Mouse (Mus musculus): Measurements from ENCODE around the gene Gjc2. TPM values are rescaled to one million over a fixed set of nuclear protein-coding genes. Genes with fewer than 3 reads are reported as not detected.

Gene Gjc2
- total and polyA plus RNA-seq, 3 experiments: not detected

DNA sequence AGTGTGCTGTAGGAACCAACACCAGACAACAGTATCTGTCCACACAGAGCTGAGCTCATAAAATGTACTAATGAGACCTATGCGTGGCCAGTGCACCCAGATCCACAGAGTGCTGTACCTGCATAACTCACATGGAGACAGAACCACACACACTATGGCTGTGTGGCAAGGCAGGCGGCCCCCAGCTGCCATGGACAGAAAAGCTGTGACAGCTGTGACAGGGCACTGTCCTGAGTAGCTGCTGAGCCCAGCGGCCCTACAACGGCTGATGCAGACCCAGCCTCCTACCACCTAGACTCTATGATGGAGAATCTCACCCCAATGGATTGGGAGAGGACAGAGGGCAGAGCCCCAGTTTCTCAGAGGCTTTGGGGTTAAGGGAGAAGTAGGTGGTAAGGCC, 23.5 kb downstream of the Gjc2 start:
- Histone ChIP-seq H3K36me3 (replicated peaks) (peaks cover 73% of the 10 kb centered on the region), H3K4me3 (ENCODE audit: low read depth, low read length) (no peak overlapping the region)

DNA sequence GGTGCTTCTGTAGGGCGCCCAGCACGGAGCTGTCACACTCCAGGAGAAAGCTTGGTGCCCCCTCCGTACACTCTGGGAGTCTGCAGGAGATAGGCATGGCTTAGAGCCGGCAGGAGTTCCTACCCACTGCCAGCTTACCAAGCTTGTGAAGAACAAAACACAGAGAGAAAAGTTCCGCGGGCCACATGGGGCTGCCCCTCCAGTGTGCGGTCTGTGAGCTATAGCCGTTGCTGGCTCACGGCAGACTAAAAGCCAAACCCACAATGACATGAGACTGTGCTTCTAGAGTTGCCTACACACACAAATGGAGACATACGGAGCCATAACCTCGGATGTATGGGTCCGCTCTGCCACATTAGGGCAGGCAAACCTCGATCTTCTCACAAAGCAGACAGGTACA, 23.9 kb downstream of the Gjc2 start:
- H3K36me3 ChIP-seq (replicated peaks): peaks cover 74% of the 10 kb centered on the region
- TF ChIP-seq GATA2 (IDR thresholded peaks at IDR 0.05; ENCODE audit: borderline replicate concordance, low read depth, low read length) (no peak), CTCF (IDR thresholded peaks at IDR 0.05; ENCODE audit: low read depth, low read length) (no peak), POLR2AphosphoS5 (IDR thresholded peaks at IDR 0.05; ENCODE audit: insufficient replicate concordance, low read depth, low read length) (no peak), GATA1 (IDR thresholded peaks at IDR 0.05; ENCODE audit: borderline replicate concordance, low read length) (no peak), TAL1 (conservative IDR thresholded peaks at IDR 0.05; ENCODE audit: low read depth, low read length) (no peak)
- no peaks in the 10 kb centered on the region for H3K27me3 ChIP-seq (ENCODE audit: insufficient read depth, low read length)
- no peak for DNase-seq (ENCODE audit: low spot score)
- ATAC-seq (ENCODE audit: extremely low read depth, insufficient number of reproducible peaks, low FRiP score, poor library complexity, severe bottlenecking): no peak
- no peaks in the 10 kb centered on the region for H3K9me3 ChIP-seq (replicated peaks)
- peaks cover 31% of the 10 kb centered on the region for H3K4me1 ChIP-seq (ENCODE audit: insufficient read depth, low read depth, low read length)
- H3K4me3 ChIP-seq (ENCODE audit: low read depth, low read length): no peak overlapping the region

More for the DNA sequence above, 23.5 kb downstream of the Gjc2 start:
- H3K9me3 ChIP-seq (replicated peaks): no peaks in the 10 kb centered on the region
- no peak for TF ChIP-seq CTCF (IDR thresholded peaks at IDR 0.05; ENCODE audit: low read depth, low read length)
- no peak for TF ChIP-seq TAL1 (conservative IDR thresholded peaks at IDR 0.05; ENCODE audit: low read depth, low read length)
- no peak for TF ChIP-seq GATA2 (IDR thresholded peaks at IDR 0.05; ENCODE audit: borderline replicate concordance, low read depth, low read length)
- no peak for TF ChIP-seq POLR2AphosphoS5 (IDR thresholded peaks at IDR 0.05; ENCODE audit: insufficient replicate concordance, low read depth, low read length)
- no peak for TF ChIP-seq GATA1 (IDR thresholded peaks at IDR 0.05; ENCODE audit: borderline replicate concordance, low read length)
- H3K27me3 ChIP-seq (ENCODE audit: insufficient read depth, low read length): no peaks in the 10 kb centered on the region
- ATAC-seq (ENCODE audit: extremely low read depth, insufficient number of reproducible peaks, low FRiP score, poor library complexity, severe bottlenecking): no peak
- no peak for DNase-seq (ENCODE audit: low spot score)
- peaks cover 35% of the 10 kb centered on the region for H3K4me1 ChIP-seq (ENCODE audit: insufficient read depth, low read depth, low read length)

DNA sequence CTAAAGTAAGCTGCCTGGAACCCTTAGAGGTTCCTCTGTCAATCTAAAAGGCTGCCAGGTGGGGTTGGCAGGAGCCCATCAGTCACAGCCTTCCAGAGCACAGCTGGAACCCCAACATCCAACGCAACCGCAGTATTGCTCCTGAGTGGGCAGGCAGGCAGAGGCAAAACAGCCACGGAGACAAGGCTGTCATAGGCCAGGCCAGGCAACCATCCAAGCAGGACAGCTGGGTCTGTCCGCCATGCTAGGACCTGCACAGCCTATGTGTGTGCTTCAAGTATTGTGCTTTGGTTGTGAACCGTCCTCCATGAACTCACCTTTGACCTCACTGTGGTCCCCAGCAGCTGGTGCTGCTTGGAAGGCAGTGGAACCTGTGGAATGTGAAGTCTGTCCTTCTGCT, 27.1 kb downstream of the Gjc2 start:
- DNase-seq (ENCODE audit: low spot score): no peak
- H3K4me1 ChIP-seq (ENCODE audit: insufficient read depth, low read depth, low read length): peaks cover 14% of the 10 kb centered on the region
- ATAC-seq (ENCODE audit: extremely low read depth, insufficient number of reproducible peaks, low FRiP score, poor library complexity, severe bottlenecking): no peak
- H3K9me3 ChIP-seq (replicated peaks): no peaks in the 10 kb centered on the region
- no peak overlapping the region for H3K4me3 ChIP-seq (ENCODE audit: low read depth, low read length)
- TF ChIP-seq CTCF (IDR thresholded peaks at IDR 0.05; ENCODE audit: low read depth, low read length): no peak
- no peak for TF ChIP-seq GATA2 (IDR thresholded peaks at IDR 0.05; ENCODE audit: borderline replicate concordance, low read depth, low read length)
- TF ChIP-seq POLR2AphosphoS5 (IDR thresholded peaks at IDR 0.05; ENCODE audit: insufficient replicate concordance, low read depth, low read length): no peak
- TF ChIP-seq TAL1 (conservative IDR thresholded peaks at IDR 0.05; ENCODE audit: low read depth, low read length): no peak
- TF ChIP-seq GATA1 (IDR thresholded peaks at IDR 0.05; ENCODE audit: borderline replicate concordance, low read length): no peak
- peaks cover 60% of the 10 kb centered on the region for H3K36me3 ChIP-seq (replicated peaks)
- peaks cover 4% of the 10 kb centered on the region; the same call in 1 of the 2 replicates for H3K27me3 ChIP-seq (ENCODE audit: insufficient read depth, low read length)

DNA sequence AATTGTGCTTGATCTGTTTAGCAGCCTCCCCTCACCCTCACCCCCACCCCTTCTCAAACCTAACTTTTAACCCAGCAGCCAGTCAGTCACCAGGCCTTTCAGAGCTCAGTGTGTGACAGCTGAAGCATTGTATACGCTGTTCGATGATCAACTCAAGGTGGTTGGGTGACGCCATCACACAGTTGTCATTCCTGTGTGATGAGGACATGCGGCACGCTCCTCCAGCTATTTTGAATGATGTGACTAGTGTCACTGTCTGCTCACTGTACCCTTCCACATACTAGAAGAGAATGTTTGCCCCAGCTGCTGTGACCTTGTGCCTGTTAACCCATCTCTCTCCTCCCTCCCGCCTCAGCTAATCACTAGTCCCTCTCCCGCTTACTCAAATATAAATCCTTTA, 28.8 kb downstream of the Gjc2 start:
- peaks cover 43% of the 10 kb centered on the region for H3K36me3 ChIP-seq (replicated peaks)
- TF ChIP-seq POLR2AphosphoS5 (IDR thresholded peaks at IDR 0.05; ENCODE audit: insufficient replicate concordance, low read depth, low read length) (no peak), TAL1 (conservative IDR thresholded peaks at IDR 0.05; ENCODE audit: low read depth, low read length) (no peak), GATA1 (IDR thresholded peaks at IDR 0.05; ENCODE audit: borderline replicate concordance, low read length) (no peak)
- H3K4me3 ChIP-seq (ENCODE audit: low read depth, low read length): no peak overlapping the region
- peaks cover 2% of the 10 kb centered on the region; the same call in 1 of the 2 replicates for H3K4me1 ChIP-seq (ENCODE audit: insufficient read depth, low read depth, low read length)
- no peaks in the 10 kb centered on the region for H3K9me3 ChIP-seq (replicated peaks)
- H3K27me3 ChIP-seq (ENCODE audit: insufficient read depth, low read length): peaks cover 10% of the 10 kb centered on the region; the same call in 1 of the 2 replicates
- no peak for ATAC-seq (ENCODE audit: extremely low read depth, insufficient number of reproducible peaks, low FRiP score, poor library complexity, severe bottlenecking)
- no peak for DNase-seq (ENCODE audit: low spot score)

DNA sequence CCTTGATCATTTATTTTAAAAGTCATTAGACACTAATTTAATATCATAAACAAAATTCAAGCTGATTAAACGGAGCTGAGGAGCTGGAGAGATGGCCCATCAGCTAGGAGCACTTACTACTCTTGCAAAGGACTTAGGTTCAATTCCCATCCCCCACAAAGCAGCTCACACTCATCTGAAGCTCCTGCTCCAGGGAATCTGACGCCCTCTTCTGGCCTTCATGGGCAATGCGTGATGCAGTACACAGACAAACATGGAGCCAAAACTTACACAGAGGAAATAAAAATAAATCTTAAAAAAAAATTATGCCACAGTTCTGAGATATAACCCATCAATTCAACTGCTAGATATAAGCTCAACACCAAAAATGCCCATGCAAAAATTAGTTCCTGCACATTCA, 31.3 kb downstream of the Gjc2 start:
- H3K36me3 ChIP-seq (replicated peaks): peaks cover 18% of the 10 kb centered on the region
- H3K4me1 ChIP-seq (ENCODE audit: insufficient read depth, low read depth, low read length): peaks cover 2% of the 10 kb centered on the region; the same call in 1 of the 2 replicates
- no peak for ATAC-seq (ENCODE audit: extremely low read depth, insufficient number of reproducible peaks, low FRiP score, poor library complexity, severe bottlenecking)
- H3K4me3 ChIP-seq (ENCODE audit: low read depth, low read length): no peak overlapping the region
- DNase-seq (ENCODE audit: low spot score): no peak
- no peaks in the 10 kb centered on the region for H3K9me3 ChIP-seq (replicated peaks)
- 0 out of 2 replicates have a peak, but pooled peaks have one; percentile 23 for TF ChIP-seq CTCF (IDR thresholded peaks at IDR 0.05; ENCODE audit: low read depth, low read length)
- TF ChIP-seq TAL1 (conservative IDR thresholded peaks at IDR 0.05; ENCODE audit: low read depth, low read length): no peak
- peaks cover 10% of the 10 kb centered on the region; the same call in 1 of the 2 replicates for H3K27me3 ChIP-seq (ENCODE audit: insufficient read depth, low read length)

DNA sequence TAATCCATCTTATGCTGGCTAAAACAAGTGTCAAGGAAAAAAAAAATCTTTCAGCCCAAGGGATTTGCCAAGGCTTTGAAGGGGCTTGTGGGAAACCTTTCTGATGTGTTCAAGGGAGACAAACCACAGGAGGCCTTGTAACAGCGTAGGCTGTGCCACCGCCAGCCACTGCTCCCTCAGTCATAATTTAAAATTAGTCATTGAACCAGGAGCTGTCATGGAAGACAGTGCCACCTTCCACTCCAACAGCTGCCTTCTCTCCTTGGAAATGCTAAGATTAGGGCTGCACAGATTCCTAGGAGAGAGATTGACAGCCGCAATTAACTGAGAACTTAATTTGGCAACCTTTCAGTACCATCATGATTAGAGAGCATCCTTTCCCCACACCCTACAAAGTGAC, 33.7 kb downstream of the Gjc2 start:
- ATAC-seq (ENCODE audit: extremely low read depth, insufficient number of reproducible peaks, low FRiP score, poor library complexity, severe bottlenecking) (no peak), DNase-seq (ENCODE audit: low spot score) (no peak)
- H3K9me3 ChIP-seq (replicated peaks): no peaks in the 10 kb centered on the region
- H3K4me1 ChIP-seq (ENCODE audit: insufficient read depth, low read depth, low read length): peaks cover 2% of the 10 kb centered on the region; the same call in 1 of the 2 replicates
- no peak overlapping the region for H3K4me3 ChIP-seq (ENCODE audit: low read depth, low read length)
- H3K27me3 ChIP-seq (ENCODE audit: insufficient read depth, low read length): peaks cover 14% of the 10 kb centered on the region
- TF ChIP-seq GATA1 (IDR thresholded peaks at IDR 0.05; ENCODE audit: borderline replicate concordance, low read length) (no peak), TAL1 (conservative IDR thresholded peaks at IDR 0.05; ENCODE audit: low read depth, low read length) (no peak), POLR2AphosphoS5 (IDR thresholded peaks at IDR 0.05; ENCODE audit: insufficient replicate concordance, low read depth, low read length) (no peak), CTCF (IDR thresholded peaks at IDR 0.05; ENCODE audit: low read depth, low read length) (no peak), GATA2 (IDR thresholded peaks at IDR 0.05; ENCODE audit: borderline replicate concordance, low read depth, low read length) (no peak)
- H3K36me3 ChIP-seq (replicated peaks): no peaks in the 10 kb centered on the region

DNA sequence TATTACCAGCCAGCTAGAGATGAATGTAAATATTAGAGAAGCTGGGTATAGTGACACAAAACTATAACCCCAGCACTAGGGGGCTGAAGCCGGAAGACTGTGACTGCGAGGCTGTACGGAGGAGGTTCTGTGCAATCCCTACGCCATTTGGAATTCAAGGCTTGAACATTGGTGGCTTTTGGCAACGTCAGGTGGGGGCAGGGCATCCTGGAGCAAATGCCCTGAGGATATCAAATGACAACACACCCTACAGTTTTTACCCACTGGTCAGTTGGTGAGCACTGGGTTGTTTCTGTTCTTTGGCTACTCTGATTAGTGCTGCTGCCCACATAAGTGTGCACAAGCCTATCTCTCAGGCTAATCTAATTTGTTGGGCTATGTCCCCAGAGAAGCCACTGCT, 40.1 kb downstream of the Gjc2 start:
- Histone ChIP-seq H3K27me3 (ENCODE audit: insufficient read depth, low read length) (peaks cover 43% of the 10 kb centered on the region), H3K9me3 (replicated peaks) (no peaks in the 10 kb centered on the region), H3K4me1 (ENCODE audit: insufficient read depth, low read depth, low read length) (peaks cover 10% of the 10 kb centered on the region), H3K36me3 (replicated peaks) (no peaks in the 10 kb centered on the region), H3K4me3 (ENCODE audit: low read depth, low read length) (no peak overlapping the region)
- TF ChIP-seq GATA2 (IDR thresholded peaks at IDR 0.05; ENCODE audit: borderline replicate concordance, low read depth, low read length) (no peak), TAL1 (conservative IDR thresholded peaks at IDR 0.05; ENCODE audit: low read depth, low read length) (no peak), CTCF (IDR thresholded peaks at IDR 0.05; ENCODE audit: low read depth, low read length) (no peak), GATA1 (IDR thresholded peaks at IDR 0.05; ENCODE audit: borderline replicate concordance, low read length) (no peak), POLR2AphosphoS5 (IDR thresholded peaks at IDR 0.05; ENCODE audit: insufficient replicate concordance, low read depth, low read length) (no peak)
- ATAC-seq (ENCODE audit: extremely low read depth, insufficient number of reproducible peaks, low FRiP score, poor library complexity, severe bottlenecking): no peak
- no peak for DNase-seq (ENCODE audit: low spot score)

All from G1E (cell line).